Mouse (Mus musculus): ENCODE measurements at regions not wholly inside any gene's neighbourhood (a gene's known extent, or its start where the extent isn't known, plus 50 kb on each side); places are given as distances from the start of the nearest gene placed in this dataset.

GRCm38 (mm10) chrX:13230615-13231179 is 50.1 kb upstream of the Ddx3x start:
- TF ChIP-seq CTCF (IDR thresholded peaks at IDR 0.05; ENCODE audit: control insufficient read depth, insufficient read depth, insufficient replicate concordance, low read depth, low read length) (no peak), POLR2A (IDR thresholded peaks at IDR 0.05; ENCODE audit: control insufficient read depth, low read depth, low read length) (no peak)

All from testis, adult 2 months (tissue).